Mouse (Mus musculus): ENCODE measurements around the gene Wscd1. TPM values are rescaled to one million over a fixed set of nuclear protein-coding genes. Genes with fewer than 3 reads are reported as not detected.

Gene Wscd1
- 0.08 TPM for polyA plus RNA-seq (2014; fragmentation: Illumina TruSeq; extraction: RNeasy Lipid Tissue Mini Kit (QIAGEN cat#74804); ENCODE audit: low read depth, low replicate concordance)

GRCm38 (mm10) chr11:71749671-71750070 is at the start of gene Wscd1:
TSS of gene Wscd1 (plus strand) at chr11:71749920.

All from testis, adult 10 weeks (tissue).